Mouse (Mus musculus): ENCODE data around the gene March1. TPM values are rescaled to one million over a fixed set of nuclear protein-coding genes. Genes with fewer than 3 reads are reported as not detected.

The March1 gene
- polyA plus RNA-seq, 1 experiment from 2014 or later: 0.62 TPM

DNA sequence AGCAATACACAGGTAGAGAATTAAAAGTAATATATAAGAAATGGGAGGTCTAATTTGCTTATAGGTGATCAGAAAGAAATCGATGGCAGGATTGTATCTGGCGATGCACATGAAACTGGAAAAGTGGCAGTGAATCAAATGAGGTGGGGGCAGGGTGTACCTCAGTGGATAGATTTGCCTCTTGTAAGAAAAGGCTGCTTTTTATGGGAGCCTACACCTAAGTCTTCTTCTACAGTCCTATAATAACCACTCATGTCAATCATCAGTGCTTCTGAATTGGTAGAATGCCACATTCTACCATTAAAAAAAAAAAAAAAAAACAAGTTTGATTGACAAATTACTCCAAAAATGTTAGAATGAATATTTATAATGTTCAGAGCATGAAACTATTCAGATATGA, 567.5 kb downstream of the March1 start:
- no peak overlapping the region for H3K9ac ChIP-seq (replicated peaks; ENCODE audit: low read depth, low read length)
- 94% methylated on average over 2 of the region's 2 CpGs for WGBS
- ATAC-seq (ENCODE audit: insufficient number of reproducible peaks, insufficient read depth, low FRiP score, low read depth): no peak
- H3K9me3 ChIP-seq (ENCODE audit: control insufficient read depth, low read depth, low read length): no peaks in the 10 kb centered on the region
- no peaks in the 10 kb centered on the region for H3K36me3 ChIP-seq (ENCODE audit: control insufficient read depth, insufficient read depth, low read length)
- no peak overlapping the region for H3K4me3 ChIP-seq (ENCODE audit: low read depth, low read length)
- no peaks in the 10 kb centered on the region for H3K27me3 ChIP-seq (ENCODE audit: control insufficient read depth, insufficient read depth, low read length)
- H3K27ac ChIP-seq (ENCODE audit: low read length): no peak overlapping the region
- H3K4me2 ChIP-seq (replicated peaks; ENCODE audit: low read depth, low read length): no peak overlapping the region
- H3K4me1 ChIP-seq (ENCODE audit: control insufficient read depth, insufficient read depth, low read length): no peaks in the 10 kb centered on the region

GRCm38 (mm10) chr8:66194416-66194815, 576.7 kb downstream of the March1 start:
- H3K9me3 ChIP-seq (ENCODE audit: control insufficient read depth, low read depth, low read length): no peaks in the 10 kb centered on the region
- no peak overlapping the region for H3K4me3 ChIP-seq (ENCODE audit: low read depth, low read length)
- H3K27ac ChIP-seq (ENCODE audit: low read length): no peak overlapping the region
- H3K4me1 ChIP-seq (ENCODE audit: control insufficient read depth, insufficient read depth, low read length): no peaks in the 10 kb centered on the region
- H3K9ac ChIP-seq (replicated peaks; ENCODE audit: low read depth, low read length): no peak overlapping the region
- H3K27me3 ChIP-seq (ENCODE audit: control insufficient read depth, insufficient read depth, low read length): no peaks in the 10 kb centered on the region
- WGBS: 82% methylated on average over 2 of the region's 2 CpGs
- ATAC-seq (ENCODE audit: insufficient number of reproducible peaks, insufficient read depth, low FRiP score, low read depth): no peak
- H3K4me2 ChIP-seq (replicated peaks; ENCODE audit: low read depth, low read length): no peak overlapping the region
- H3K36me3 ChIP-seq (ENCODE audit: control insufficient read depth, insufficient read depth, low read length): no peaks in the 10 kb centered on the region

- Histone ChIP-seq H3K27me3 (ENCODE audit: control insufficient read depth, insufficient read depth, low read length) (no peaks in the 10 kb centered on the region), H3K4me2 (replicated peaks; ENCODE audit: low read depth, low read length) (no peak overlapping the region), H3K9ac (replicated peaks; ENCODE audit: low read depth, low read length) (no peak overlapping the region), H3K4me3 (ENCODE audit: low read depth, low read length) (no peak overlapping the region), H3K9me3 (ENCODE audit: control insufficient read depth, low read depth, low read length) (no peaks in the 10 kb centered on the region), H3K4me1 (ENCODE audit: control insufficient read depth, insufficient read depth, low read length) (no peaks in the 10 kb centered on the region), H3K27ac (ENCODE audit: low read length) (no peak overlapping the region), H3K36me3 (ENCODE audit: control insufficient read depth, insufficient read depth, low read length) (no peaks in the 10 kb centered on the region)
- no peak for ATAC-seq (ENCODE audit: insufficient number of reproducible peaks, insufficient read depth, low FRiP score, low read depth)
- WGBS: 89% methylated on average over 3 of the region's 3 CpGs
Measured at GRCm38 (mm10) chr8:66200169-66200568, 582.5 kb downstream of the March1 start.

- H3K4me3 ChIP-seq (ENCODE audit: low read depth, low read length): no peak overlapping the region
- no peak for ATAC-seq (ENCODE audit: insufficient number of reproducible peaks, insufficient read depth, low FRiP score, low read depth)
- 92% methylated on average over 7 of the region's 7 CpGs for WGBS
- no peak overlapping the region for H3K9ac ChIP-seq (replicated peaks; ENCODE audit: low read depth, low read length)
- H3K36me3 ChIP-seq (ENCODE audit: control insufficient read depth, insufficient read depth, low read length): no peaks in the 10 kb centered on the region
- H3K9me3 ChIP-seq (ENCODE audit: control insufficient read depth, low read depth, low read length): no peaks in the 10 kb centered on the region
- no peaks in the 10 kb centered on the region for H3K4me1 ChIP-seq (ENCODE audit: control insufficient read depth, insufficient read depth, low read length)
- no peaks in the 10 kb centered on the region for H3K27me3 ChIP-seq (ENCODE audit: control insufficient read depth, insufficient read depth, low read length)
- no peak overlapping the region for H3K27ac ChIP-seq (ENCODE audit: low read length)
- H3K4me2 ChIP-seq (replicated peaks; ENCODE audit: low read depth, low read length): no peak overlapping the region
Measured at GRCm38 (mm10) chr8:66203814-66204438, 586.2 kb downstream of the March1 start.

- ATAC-seq (ENCODE audit: insufficient number of reproducible peaks, insufficient read depth, low FRiP score, low read depth): no peak
- Histone ChIP-seq H3K4me3 (ENCODE audit: low read depth, low read length) (no peak overlapping the region), H3K4me1 (ENCODE audit: control insufficient read depth, insufficient read depth, low read length) (no peaks in the 10 kb centered on the region), H3K36me3 (ENCODE audit: control insufficient read depth, insufficient read depth, low read length) (no peaks in the 10 kb centered on the region), H3K27ac (ENCODE audit: low read length) (no peak overlapping the region), H3K27me3 (ENCODE audit: control insufficient read depth, insufficient read depth, low read length) (no peaks in the 10 kb centered on the region), H3K4me2 (replicated peaks; ENCODE audit: low read depth, low read length) (no peak overlapping the region), H3K9me3 (ENCODE audit: control insufficient read depth, low read depth, low read length) (no peaks in the 10 kb centered on the region), H3K9ac (replicated peaks; ENCODE audit: low read depth, low read length) (no peak overlapping the region)
- 73% methylated on average over 2 of the region's 2 CpGs for WGBS
Measured at GRCm38 (mm10) chr8:66209553-66209952, 591.9 kb downstream of the March1 start.

- ATAC-seq (ENCODE audit: insufficient number of reproducible peaks, insufficient read depth, low FRiP score, low read depth): no peak
- H3K9ac ChIP-seq (replicated peaks; ENCODE audit: low read depth, low read length): no peak overlapping the region
- H3K36me3 ChIP-seq (ENCODE audit: control insufficient read depth, insufficient read depth, low read length): no peaks in the 10 kb centered on the region
- no peak overlapping the region for H3K4me2 ChIP-seq (replicated peaks; ENCODE audit: low read depth, low read length)
- no peaks in the 10 kb centered on the region for H3K27me3 ChIP-seq (ENCODE audit: control insufficient read depth, insufficient read depth, low read length)
- WGBS: 74% methylated on average over 2 of the region's 2 CpGs
- no peak overlapping the region for H3K27ac ChIP-seq (ENCODE audit: low read length)
- H3K4me3 ChIP-seq (ENCODE audit: low read depth, low read length): no peak overlapping the region
- no peaks in the 10 kb centered on the region for H3K9me3 ChIP-seq (ENCODE audit: control insufficient read depth, low read depth, low read length)
- H3K4me1 ChIP-seq (ENCODE audit: control insufficient read depth, insufficient read depth, low read length): no peaks in the 10 kb centered on the region
Measured at GRCm38 (mm10) chr8:66210294-66210693, 592.6 kb downstream of the March1 start.

DNA sequence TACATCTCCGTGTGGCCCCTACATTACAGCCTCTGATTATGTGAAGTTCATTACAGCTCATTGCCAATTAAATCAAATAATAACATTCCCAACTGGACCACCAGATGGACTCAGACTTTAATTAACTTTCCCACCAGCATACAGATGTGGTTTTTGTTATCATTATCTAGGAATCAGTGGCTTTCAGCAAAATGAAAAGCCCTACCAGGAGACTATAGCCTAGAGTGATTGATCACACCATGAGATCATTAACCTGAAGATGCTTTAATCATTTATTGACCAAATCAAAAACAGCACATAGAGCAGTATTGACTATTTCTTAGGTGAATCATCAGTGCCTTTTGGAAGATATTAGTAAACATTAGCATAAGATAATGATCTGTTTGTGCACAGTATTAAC, 602.3 kb downstream of the March1 start:
- Histone ChIP-seq H3K4me3 (ENCODE audit: low read depth, low read length) (no peak overlapping the region), H3K27ac (ENCODE audit: low read length) (no peak overlapping the region), H3K27me3 (ENCODE audit: control insufficient read depth, insufficient read depth, low read length) (no peaks in the 10 kb centered on the region), H3K9me3 (ENCODE audit: control insufficient read depth, low read depth, low read length) (no peaks in the 10 kb centered on the region), H3K4me2 (replicated peaks; ENCODE audit: low read depth, low read length) (no peak overlapping the region), H3K4me1 (ENCODE audit: control insufficient read depth, insufficient read depth, low read length) (no peaks in the 10 kb centered on the region), H3K36me3 (ENCODE audit: control insufficient read depth, insufficient read depth, low read length) (no peaks in the 10 kb centered on the region), H3K9ac (replicated peaks; ENCODE audit: low read depth, low read length) (no peak overlapping the region)
- 88% methylated on average over 1 of the region's 1 CpGs for WGBS
- ATAC-seq (ENCODE audit: insufficient number of reproducible peaks, insufficient read depth, low FRiP score, low read depth): no peak

GRCm38 (mm10) chr8:66229931-66230330, 612.2 kb downstream of the March1 start:
- Histone ChIP-seq H3K27me3 (ENCODE audit: control insufficient read depth, insufficient read depth, low read length) (no peaks in the 10 kb centered on the region), H3K4me2 (replicated peaks; ENCODE audit: low read depth, low read length) (no peak overlapping the region), H3K4me3 (ENCODE audit: low read depth, low read length) (no peak overlapping the region), H3K27ac (ENCODE audit: low read length) (no peak overlapping the region), H3K4me1 (ENCODE audit: control insufficient read depth, insufficient read depth, low read length) (no peaks in the 10 kb centered on the region), H3K9me3 (ENCODE audit: control insufficient read depth, low read depth, low read length) (no peaks in the 10 kb centered on the region), H3K9ac (replicated peaks; ENCODE audit: low read depth, low read length) (no peak overlapping the region), H3K36me3 (ENCODE audit: control insufficient read depth, insufficient read depth, low read length) (no peaks in the 10 kb centered on the region)
- ATAC-seq (ENCODE audit: insufficient number of reproducible peaks, insufficient read depth, low FRiP score, low read depth): no peak
- 73% methylated on average over 2 of the region's 2 CpGs for WGBS

DNA sequence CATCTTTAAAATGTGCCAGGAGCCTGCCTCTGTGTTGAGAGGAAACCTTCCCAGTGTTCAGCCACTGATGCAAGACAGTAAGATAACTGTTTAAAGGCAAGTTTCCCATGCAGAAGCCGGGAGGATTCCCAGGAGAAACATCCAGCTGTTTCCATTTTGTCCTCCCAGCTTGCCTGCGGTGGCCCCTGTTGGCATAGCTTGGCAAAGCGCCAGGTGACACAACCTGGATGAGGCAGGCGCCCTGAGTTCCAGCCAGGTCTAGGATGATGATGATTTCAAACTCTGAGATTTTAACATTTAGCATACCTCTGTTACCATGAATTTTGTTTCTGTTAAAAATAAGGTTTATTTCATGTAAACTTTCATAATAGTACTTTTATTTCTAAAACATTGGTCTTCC, 651.8 kb downstream of the March1 start:
- 61% methylated on average over 4 of the region's 4 CpGs for WGBS
- H3K4me1 ChIP-seq (ENCODE audit: control insufficient read depth, insufficient read depth, low read length): no peaks in the 10 kb centered on the region
- no peak for ATAC-seq (ENCODE audit: insufficient number of reproducible peaks, insufficient read depth, low FRiP score, low read depth)

More for the DNA sequence above, 651.8 kb downstream of the March1 start:
- Histone ChIP-seq H3K9me3 (ENCODE audit: control insufficient read depth, low read depth, low read length) (no peaks in the 10 kb centered on the region), H3K4me2 (replicated peaks; ENCODE audit: low read depth, low read length) (no peak overlapping the region), H3K27ac (ENCODE audit: low read length) (no peak overlapping the region), H3K27me3 (ENCODE audit: control insufficient read depth, insufficient read depth, low read length) (no peaks in the 10 kb centered on the region), H3K9ac (replicated peaks; ENCODE audit: low read depth, low read length) (no peak overlapping the region), H3K36me3 (ENCODE audit: control insufficient read depth, insufficient read depth, low read length) (no peaks in the 10 kb centered on the region), H3K4me3 (ENCODE audit: low read depth, low read length) (no peak overlapping the region)
